Mouse (Mus musculus): ENCODE measurements around the gene Actr1b. TPM values are rescaled to one million over a fixed set of nuclear protein-coding genes. Genes with fewer than 3 reads are reported as not detected.
"Not testable (repeated sequence)": the region's sequence is repeated elsewhere in the genome, so short reads cannot be mapped to it uniquely, and the experiment has no call there.

Actr1b gene
- polyA plus RNA-seq, 1 experiment from 2014 or later, result 145 TPM

GRCm38 (mm10) chr1:36691271-36692155 lies 22.7 kb downstream of the Actr1b start, which contains the start of gene Cox5b:
TSS of gene Cox5b (plus strand) at chr1:36691449.
- Histone ChIP-seq H3K9me3 (replicated peaks) (no peaks in the 10 kb centered on the region), H3K27me3 (ENCODE audit: low read depth, poor library complexity, severe bottlenecking) (no peaks in the 10 kb centered on the region), H3K36me3 (peaks cover 26% of the 10 kb centered on the region), H3K27ac (replicated peaks) (peak within 1 kb of the TSS; percentile 85), H3K4me1 (peaks cover 15% of the 10 kb centered on the region), H3K4me3 (peak within 1 kb of the TSS; percentile 94)
- 1% methylated on average over 68 of the region's 68 CpGs for WGBS
- DNase-seq (ENCODE audit: low spot score), result peak; percentile 99

DNA sequence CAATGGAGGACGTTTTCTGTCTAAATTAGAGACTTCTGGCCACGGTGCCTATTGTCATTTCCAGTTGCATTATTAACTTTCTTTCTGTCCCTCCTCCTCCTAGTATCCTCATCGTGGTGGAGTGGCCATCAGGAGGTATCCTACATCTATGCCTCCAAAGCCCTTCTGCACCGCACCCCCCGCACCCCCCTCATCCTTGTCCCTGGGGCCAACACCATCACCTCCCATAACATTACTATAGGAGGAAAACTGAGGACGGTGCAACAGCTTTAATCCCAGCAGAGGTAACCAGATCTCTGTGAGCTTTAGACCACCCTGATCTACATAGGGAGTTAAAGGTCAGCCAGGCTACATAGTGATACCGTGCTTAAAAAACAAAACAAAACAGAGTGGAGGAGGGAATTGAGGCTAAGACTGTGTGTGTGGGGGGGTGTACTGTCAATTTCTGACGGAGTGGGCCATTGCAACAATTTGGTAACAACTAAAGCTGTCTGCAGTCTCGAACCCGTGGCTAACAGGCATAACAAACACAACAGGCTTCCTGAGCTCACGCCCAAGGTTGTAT lies 23.5 kb downstream of the Actr1b start:
- H3K4me1 ChIP-seq, result peaks cover 15% of the 10 kb centered on the region
- WGBS, result 68% methylated on average over 11 of the region's 11 CpGs
- H3K9me3 ChIP-seq (replicated peaks), result no peaks in the 10 kb centered on the region
- DNase-seq (ENCODE audit: low spot score), result no peak
- H3K27ac ChIP-seq (replicated peaks), result peak overlapping the region; percentile 85
- peak overlapping the region; percentile 94 for H3K4me3 ChIP-seq
- no peaks in the 10 kb centered on the region for H3K27me3 ChIP-seq (ENCODE audit: low read depth, poor library complexity, severe bottlenecking)
- H3K36me3 ChIP-seq, result peaks cover 26% of the 10 kb centered on the region

DNA sequence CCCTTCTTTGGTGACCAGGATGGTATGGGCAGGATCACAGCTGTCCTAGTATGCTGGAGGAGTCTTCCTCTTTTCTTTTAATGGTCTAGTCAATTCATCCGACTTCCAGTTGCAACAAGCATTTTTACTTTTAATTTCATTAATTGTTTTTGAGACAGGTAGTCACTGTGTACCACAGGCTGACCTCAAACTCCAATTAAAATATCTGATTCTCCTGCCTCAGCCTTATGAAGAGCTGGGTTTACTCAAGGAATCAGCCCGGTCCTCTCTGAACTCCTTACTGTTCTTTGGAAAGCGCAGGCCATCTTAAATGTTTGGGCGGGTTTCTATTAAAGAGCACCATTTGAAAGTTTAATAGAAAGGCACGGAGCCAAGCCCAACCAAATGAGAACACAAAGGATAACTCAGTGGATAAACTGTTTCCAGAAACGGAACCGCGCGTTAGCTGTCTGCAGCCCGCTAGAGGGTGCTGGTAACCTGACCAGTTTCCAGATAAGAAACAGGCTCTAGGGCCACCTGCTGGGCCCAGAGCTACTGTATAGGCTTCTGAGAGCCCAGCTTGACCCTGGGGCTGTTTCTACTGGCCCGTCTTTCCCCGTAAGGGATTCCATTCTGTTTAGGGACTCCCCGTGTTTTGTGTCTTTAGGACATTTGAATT lies 30.3 kb downstream of the Actr1b start:
- Histone ChIP-seq H3K27ac (replicated peaks) (peak overlapping the region; percentile 46; the same call in 1 of the 2 replicates), H3K4me1 (peaks cover 14% of the 10 kb centered on the region), H3K9me3 (replicated peaks) (no peaks in the 10 kb centered on the region), H3K27me3 (ENCODE audit: low read depth, poor library complexity, severe bottlenecking) (peaks cover 10% of the 10 kb centered on the region; the same call in 1 of the 2 replicates), H3K4me3 (no peak overlapping the region), H3K36me3 (no peaks in the 10 kb centered on the region)
- WGBS, result 12% methylated on average over 13 of the region's 13 CpGs
- DNase-seq (ENCODE audit: low spot score), result peak; percentile 68

DNA sequence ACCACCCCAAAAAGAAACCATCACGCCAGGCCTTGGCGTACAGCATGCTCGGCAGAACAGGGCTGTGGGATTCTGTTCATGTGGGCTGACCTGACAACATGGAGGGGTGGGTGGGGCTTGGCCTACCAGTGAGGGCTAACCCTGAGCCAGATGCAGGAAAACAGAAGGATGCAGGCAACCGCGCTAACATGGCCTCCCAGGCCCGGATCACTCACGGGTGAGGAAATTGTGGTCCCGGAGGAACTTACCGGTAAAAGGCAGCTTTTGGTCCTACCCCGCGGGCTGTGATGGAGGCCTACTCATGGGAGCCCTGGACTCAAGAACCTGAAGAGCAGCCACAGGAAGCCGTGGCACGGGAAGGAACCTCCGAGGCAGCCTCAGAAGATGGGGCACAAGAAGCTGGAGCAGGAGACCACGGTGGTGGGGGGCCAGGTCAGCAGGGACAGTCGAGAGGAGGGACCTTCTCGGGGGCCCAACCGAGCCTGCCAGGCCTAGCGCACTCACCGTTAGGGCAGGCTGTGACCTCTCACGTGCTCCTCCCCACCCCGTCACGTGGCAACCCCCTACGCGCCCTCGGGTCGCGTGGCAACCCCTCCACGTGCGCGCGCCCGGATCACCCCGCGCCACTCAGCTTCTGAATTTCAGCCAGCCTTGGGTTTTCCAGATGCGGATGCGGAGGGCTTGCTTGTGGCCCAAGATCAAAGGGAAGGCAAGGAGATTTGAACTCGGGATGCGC lies 31.4 kb downstream of the Actr1b start, which contains the start of gene Fam178b:
Gene Fam178b, minus strand, starts transcription at position 564 of the 736 bp plus-strand sequence.
- 94% methylated on average over 39 of the region's 39 CpGs for WGBS

DNA sequence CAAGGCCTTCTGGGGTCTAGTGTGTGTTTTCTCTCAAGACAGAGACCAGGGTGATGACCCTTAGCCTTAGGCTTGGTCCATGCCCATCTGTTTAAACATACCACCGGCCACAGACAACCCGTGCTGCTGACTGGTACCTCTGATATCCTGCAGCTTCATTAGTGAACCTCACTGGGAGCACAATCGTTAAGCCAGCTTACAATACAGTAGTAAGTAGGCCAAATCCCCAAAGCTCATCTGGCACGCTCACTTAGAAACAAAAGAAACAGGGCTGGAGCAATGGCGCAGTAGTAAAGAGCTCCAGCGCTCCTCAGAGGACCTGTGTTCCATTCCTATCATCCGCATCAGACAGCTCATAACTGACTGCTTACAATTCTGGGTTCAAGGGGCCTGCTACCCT lies 33.3 kb downstream of the Actr1b start:
- Histone ChIP-seq H3K36me3 (no peaks in the 10 kb centered on the region), H3K9me3 (replicated peaks) (no peaks in the 10 kb centered on the region), H3K4me3 (no peak overlapping the region), H3K27me3 (ENCODE audit: low read depth, poor library complexity, severe bottlenecking) (peaks cover 10% of the 10 kb centered on the region; the same call in 1 of the 2 replicates), H3K4me1 (peaks cover 14% of the 10 kb centered on the region), H3K27ac (replicated peaks) (peak overlapping the region; percentile 57; the same call in 1 of the 2 replicates)
- 36% methylated on average over 7 of the region's 7 CpGs for WGBS
- no peak for DNase-seq (ENCODE audit: low spot score)

More for the DNA sequence above, 31.4 kb downstream of the Actr1b start, which contains the start of gene Fam178b:
- DNase-seq (ENCODE audit: low spot score), result no peak
- Histone ChIP-seq H3K27me3 (ENCODE audit: low read depth, poor library complexity, severe bottlenecking) (peaks cover 10% of the 10 kb centered on the region; the same call in 1 of the 2 replicates), H3K9me3 (replicated peaks) (no peaks in the 10 kb centered on the region), H3K27ac (replicated peaks) (peak within 1 kb of the TSS; percentile 46; the same call in 1 of the 2 replicates), H3K4me3 (no peak within 1 kb of the TSS), H3K4me1 (peaks cover 14% of the 10 kb centered on the region), H3K36me3 (no peaks in the 10 kb centered on the region)

DNA sequence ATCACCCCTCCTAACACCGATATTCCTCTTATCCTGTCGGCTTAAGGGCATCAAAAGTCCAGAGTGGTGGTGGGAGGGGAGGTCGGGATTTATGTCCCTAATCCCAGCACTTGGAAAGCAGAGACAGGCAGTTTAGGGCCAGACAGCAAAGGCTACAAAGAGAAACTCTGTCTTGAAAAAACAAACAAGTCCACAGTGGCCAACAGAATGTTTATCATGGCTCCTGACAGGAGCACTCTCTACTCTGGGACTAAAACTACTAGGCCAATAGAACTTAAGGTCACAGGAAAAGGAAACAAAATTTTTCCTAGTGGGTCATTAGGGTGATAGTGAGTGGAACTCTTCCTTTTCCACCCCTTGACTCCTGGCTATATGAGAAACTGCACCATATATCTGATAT lies 39.3 kb downstream of the Actr1b start:
- 62% methylated on average over 3 of the region's 3 CpGs for WGBS
- H3K4me3 ChIP-seq, result no peak overlapping the region
- H3K36me3 ChIP-seq, result no peaks in the 10 kb centered on the region
- no peaks in the 10 kb centered on the region for H3K9me3 ChIP-seq (replicated peaks)
- H3K27ac ChIP-seq (replicated peaks), result no peak overlapping the region
- peaks cover 3% of the 10 kb centered on the region; the same call in 1 of the 2 replicates for H3K4me1 ChIP-seq
- DNase-seq (ENCODE audit: low spot score), result no peak
- no peaks in the 10 kb centered on the region for H3K27me3 ChIP-seq (ENCODE audit: low read depth, poor library complexity, severe bottlenecking)

DNA sequence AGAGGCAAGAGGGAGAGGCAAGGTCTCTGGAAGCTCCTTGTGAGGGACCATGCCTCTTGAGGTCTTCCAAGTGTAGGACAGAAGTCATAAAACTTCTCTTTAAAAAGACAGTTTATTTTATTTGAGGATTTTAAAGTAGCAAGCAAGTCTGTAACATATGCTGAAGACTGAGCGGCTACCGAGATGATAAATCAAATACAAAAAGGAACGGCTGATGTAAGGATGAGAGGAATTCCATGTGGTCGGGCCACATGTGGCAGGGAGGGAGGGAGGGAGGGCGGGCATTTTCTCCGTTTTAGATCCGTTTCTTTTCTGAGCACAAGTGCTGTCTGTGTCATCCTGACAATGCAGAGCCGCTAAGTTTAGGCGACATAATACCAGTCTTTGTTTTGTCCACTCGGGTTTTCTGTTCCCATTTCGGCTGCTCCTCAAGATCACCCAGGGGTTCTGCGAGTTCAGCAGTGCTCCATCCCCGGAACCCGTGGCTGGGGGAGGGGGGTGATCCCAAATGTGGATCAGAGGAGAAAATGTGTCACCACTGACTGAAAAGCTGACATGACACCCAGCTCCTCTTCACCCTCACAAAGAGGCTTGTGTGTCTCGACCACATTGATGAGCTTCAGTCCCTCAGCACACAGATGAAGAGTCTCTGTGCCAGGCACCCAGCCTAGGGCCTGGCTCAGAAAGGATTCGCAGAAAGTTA lies 41.4 kb downstream of the Actr1b start:
- H3K27ac ChIP-seq (replicated peaks), result no peak overlapping the region
- no peaks in the 10 kb centered on the region for H3K36me3 ChIP-seq
- peaks cover 3% of the 10 kb centered on the region; the same call in 1 of the 2 replicates for H3K4me1 ChIP-seq
- H3K27me3 ChIP-seq (ENCODE audit: low read depth, poor library complexity, severe bottlenecking), result no peaks in the 10 kb centered on the region
- no peaks in the 10 kb centered on the region for H3K9me3 ChIP-seq (replicated peaks)
- H3K4me3 ChIP-seq, result no peak overlapping the region
- DNase-seq (ENCODE audit: low spot score), result no peak
- 60% methylated on average over 16 of the region's 16 CpGs for WGBS

- Histone ChIP-seq H3K36me3 (no peaks in the 10 kb centered on the region), H3K4me3 (no peak overlapping the region), H3K27me3 (ENCODE audit: low read depth, poor library complexity, severe bottlenecking) (no peaks in the 10 kb centered on the region), H3K9me3 (replicated peaks) (no peaks in the 10 kb centered on the region), H3K27ac (replicated peaks) (no peak overlapping the region), H3K4me1 (peaks cover 3% of the 10 kb centered on the region; the same call in 1 of the 2 replicates)
- DNase-seq (ENCODE audit: low spot score), result no peak
- 91% methylated on average over 10 of the region's 10 CpGs for WGBS
These were observed 43.0 kb downstream of the Actr1b start for GRCm38 (mm10) chr1:36671260-36671659.

DNA sequence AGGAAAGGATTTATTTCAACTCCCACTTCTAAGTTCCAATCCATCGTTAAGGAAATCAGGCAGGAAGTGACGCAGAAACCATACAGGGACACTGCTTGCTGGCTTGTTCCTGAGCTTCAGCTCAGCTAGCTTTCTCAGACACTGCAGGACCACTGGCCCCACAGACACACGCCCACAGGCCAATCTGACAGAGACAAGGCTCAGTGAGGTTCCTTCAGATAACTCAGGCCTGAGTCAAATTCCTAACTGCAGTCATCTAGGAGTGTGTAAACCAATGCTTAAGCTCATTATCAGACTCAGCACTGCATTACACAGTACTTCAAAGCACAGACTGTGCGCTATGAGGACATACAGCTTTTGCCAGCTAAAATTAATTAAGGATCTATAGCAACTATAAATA lies 44.0 kb downstream of the Actr1b start:
- 81% methylated on average over 4 of the region's 4 CpGs for WGBS
- Histone ChIP-seq H3K9me3 (replicated peaks) (no peaks in the 10 kb centered on the region), H3K36me3 (no peaks in the 10 kb centered on the region)

DNA sequence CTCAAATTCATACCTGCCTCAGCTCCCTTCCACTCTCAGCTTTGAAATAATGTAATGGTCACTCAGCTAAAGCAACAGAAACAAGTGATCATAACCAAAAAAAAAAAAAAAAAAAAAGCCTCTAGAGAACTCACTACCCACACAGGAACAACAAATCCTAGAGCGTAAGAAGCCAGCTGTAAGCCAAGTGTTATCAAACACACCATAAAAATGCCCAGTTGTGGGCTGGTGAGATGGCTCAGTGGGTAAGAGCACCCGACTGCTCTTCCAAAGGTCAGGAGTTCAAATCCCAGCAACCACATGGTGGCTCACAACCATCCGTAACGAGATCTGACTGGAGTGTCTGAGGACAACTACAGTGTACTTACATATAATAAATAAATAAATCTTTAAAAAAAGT lies 46.2 kb downstream of the Actr1b start:
- peaks cover 13% of the 10 kb centered on the region for H3K4me1 ChIP-seq
- not testable (repeated sequence) for H3K27ac ChIP-seq (replicated peaks); DNase-seq (ENCODE audit: low spot score); H3K4me3 ChIP-seq; H3K9me3 ChIP-seq (replicated peaks); H3K36me3 ChIP-seq; H3K27me3 ChIP-seq (ENCODE audit: low read depth, poor library complexity, severe bottlenecking)
- 72% methylated on average over 4 of the region's 4 CpGs for WGBS

More for the DNA sequence above, 44.0 kb downstream of the Actr1b start:
- Histone ChIP-seq H3K4me3 (no peak overlapping the region), H3K4me1 (peaks cover 11% of the 10 kb centered on the region), H3K27me3 (ENCODE audit: low read depth, poor library complexity, severe bottlenecking) (no peaks in the 10 kb centered on the region), H3K27ac (replicated peaks) (no peak overlapping the region)
- DNase-seq (ENCODE audit: low spot score), result no peak

GRCm38 (mm10) chr1:36665934-36666333 lies 48.3 kb downstream of the Actr1b start:
- 73% methylated on average over 4 of the region's 4 CpGs for WGBS
- H3K36me3 ChIP-seq, result no peaks in the 10 kb centered on the region
- H3K4me1 ChIP-seq, result peaks cover 10% of the 10 kb centered on the region
- no peaks in the 10 kb centered on the region for H3K27me3 ChIP-seq (ENCODE audit: low read depth, poor library complexity, severe bottlenecking)
- H3K27ac ChIP-seq (replicated peaks), result no peak overlapping the region
- no peak overlapping the region for H3K4me3 ChIP-seq
- H3K9me3 ChIP-seq (replicated peaks), result no peaks in the 10 kb centered on the region
- DNase-seq (ENCODE audit: low spot score), result no peak

All from midbrain, embryonic 10.5 days (tissue).